9 mouse cellular contexts compared by ENCODE assay signal in the genomic region with DNA sequence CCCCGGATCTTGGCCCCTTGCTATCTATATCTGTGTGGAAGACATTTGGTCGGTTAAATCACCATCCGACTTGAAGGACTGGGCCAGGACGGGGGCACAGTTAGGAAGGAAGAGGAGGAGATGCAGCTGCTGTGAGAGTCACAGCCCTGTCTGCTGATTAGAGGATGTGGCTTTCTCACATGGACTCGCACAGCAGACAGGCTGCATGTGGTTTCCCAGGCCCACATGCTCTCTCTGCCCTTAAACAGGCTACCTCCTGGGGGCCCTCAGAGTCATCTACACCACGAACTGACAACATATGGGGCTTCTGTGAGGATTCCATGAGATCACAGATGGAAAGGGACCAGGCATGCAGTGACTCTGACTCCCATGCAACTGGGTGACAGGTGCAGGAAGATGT.
DNase-seq lines count a peak whose midpoint lies in the region; TF ChIP-seq lines count a peak whose summit lies in the region.
"Had no signal": no experiment of that assay in that cellular context is flagged by ENCODE, and none has a peak within 500 bp of the region (broad histone marks: within the 10 kb centered on the region; RNA-seq: fewer than 3 reads in every experiment).

No protein-coding gene starts in this region.

- no peak for DNase-seq in gastrocnemius, adult 2 months
- DNase-seq in gastrocnemius, postnatal 14 days = no peak
- DNase-seq in CD4-positive helper T cell, adult 2 months (ENCODE audit: low read depth, low spot score) = peak; percentile 89
- DNase-seq in heart, postnatal 4 days = peak; percentile 24
- no peak for DNase-seq in ovary, postnatal 36 days (ENCODE audit: low spot score)
- DNase-seq in urinary bladder, postnatal 10 days (ENCODE audit: low spot score) = no peak
- DNase-seq in adrenal gland, adult 18-20 months (ENCODE audit: low spot score in 2 of 2) = no peak

- peak overlapping the region; percentile 89 for H3K4me2 ChIP-seq in myocyte (ENCODE audit: low read depth)

- H3ac ChIP-seq in myocyte (ENCODE audit: control insufficient read depth, insufficient read length) = no peak overlapping the region

- H3K36me3 ChIP-seq in myocyte (ENCODE audit: control insufficient read depth, insufficient read depth) = no peaks in the 10 kb centered on the region

- TF ChIP-seq CTCF in gastrocnemius, adult 2 months (IDR thresholded peaks at IDR 0.05) = no peak

- H3K27me3 ChIP-seq in myocyte (ENCODE audit: control insufficient read depth, insufficient read depth, insufficient read length) = no peaks in the 10 kb centered on the region

- peak overlapping the region; percentile 68 for H3K27ac ChIP-seq in gastrocnemius, adult 2 months

- peak; percentile 46 for TF ChIP-seq POLR2A in myocyte (IDR thresholded peaks at IDR 0.05; ENCODE audit: insufficient read length, low read depth)

- no peak overlapping the region for H3K4me3 ChIP-seq in gastrocnemius, adult 2 months
- H3K4me3 ChIP-seq in myocyte = no peak overlapping the region
- H3K4me3 ChIP-seq: erythroblast, embryonic 14.5 days had no signal

- no peaks in the 10 kb centered on the region for H3K79me2 ChIP-seq in myocyte (ENCODE audit: control insufficient read depth, insufficient read depth)

- intact Hi-C loops in gastrocnemius, adult 2 months (cut with DNase I) = loop anchor here (2.0 to 10.0 kb wide), 2 partner anchors 185 to 513 kb away; no protein-coding TSS in a partner anchor
- intact Hi-C loops in gastrocnemius, postnatal 14 days (cut with DNase I; ENCODE audit: low total_unique reads) = no loop called here

TF ChIP-seq in myocyte, 11 proteins besides CTCF, POLR2A, EP300 and RAD21:
- no peak for TF ChIP-seq USF1 (IDR thresholded peaks at IDR 0.05; ENCODE audit: low read depth)
- TF ChIP-seq MAX (IDR thresholded peaks at IDR 0.05; ENCODE audit: low read depth) = no peak
- TF ChIP-seq MYOD1 (IDR thresholded peaks at IDR 0.05; ENCODE audit: control insufficient read depth in 1 of 3, insufficient read length in 2 of 3, low read depth in 2 of 3) = peak; percentile 68 to 96 (median 96)
- peak; percentile 83 to 98 (median 89) for TF ChIP-seq MYOG (IDR thresholded peaks at IDR 0.05; ENCODE audit: control insufficient read depth in 1 of 3, insufficient read depth in 1 of 3, insufficient read length in 2 of 3, low read depth in 2 of 3)
- TF ChIP-seq SRF (IDR thresholded peaks at IDR 0.05; ENCODE audit: control insufficient read depth, insufficient read length, low read depth) = peak; percentile 66
- TF ChIP-seq TCF3 (IDR thresholded peaks at IDR 0.05; ENCODE audit: insufficient read length, low read depth) = peak; percentile 77
- TF ChIP-seq TCF12 (IDR thresholded peaks at IDR 0.05; ENCODE audit: insufficient read depth, poor library complexity, severe bottlenecking) = peak; percentile 75

Comparison
In these comparisons a context has a peak if more than half of its experiments do, and no peak if none do; other contexts are left out.
1. DNase-seq: peak in CD4-positive helper T cell, adult 2 months (single experiment) and heart, postnatal 4 days (single experiment); none in gastrocnemius, adult 2 months (single experiment), gastrocnemius, postnatal 14 days (single experiment), ovary, postnatal 36 days (single experiment), urinary bladder, postnatal 10 days (single experiment) and adrenal gland, adult 18-20 months (0 of 2).